Mouse (Mus musculus): ENCODE data around the gene Zfp712.

DNA sequence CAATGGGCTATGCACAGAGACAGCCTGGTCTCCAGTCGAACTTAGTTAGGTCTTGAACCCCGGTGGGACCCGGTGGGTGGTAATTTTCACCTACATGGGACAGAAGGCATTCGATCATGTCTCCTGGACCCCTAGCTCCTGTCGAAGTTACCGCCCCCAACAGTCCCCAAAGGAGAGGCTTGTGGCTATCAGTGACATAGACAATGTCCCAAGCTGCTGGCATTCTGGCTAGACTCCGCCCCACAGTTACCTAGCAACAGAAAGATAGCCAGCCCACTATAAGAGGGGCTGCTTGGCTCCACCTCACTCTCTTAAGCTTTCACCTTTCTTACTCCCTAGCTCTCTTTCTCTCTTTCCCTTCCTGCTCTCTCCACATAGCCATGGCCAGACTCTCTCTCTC lies 1.5 kb upstream of the Zfp712 start:
- TF ChIP-seq CTCF (IDR thresholded peaks at IDR 0.05; ENCODE audit: extremely low read depth, insufficient read depth, insufficient read length, insufficient replicate concordance) (no peak), POLR2A (IDR thresholded peaks at IDR 0.05; ENCODE audit: low read depth, low read length) (no peak)
